Mouse (Mus musculus): ENCODE data around the gene Med20.

GRCm38 (mm10) chr17:47671988-47672310 lies 60.6 kb downstream of the Med20 start:
- no peak for TF ChIP-seq GATA1 (IDR thresholded peaks at IDR 0.05; ENCODE audit: low read length)
- no peak for TF ChIP-seq TAL1 (IDR thresholded peaks at IDR 0.05; ENCODE audit: low read length)
